Mouse (Mus musculus): ENCODE data around the gene Ehhadh. TPM values are rescaled to one million over a fixed set of nuclear protein-coding genes. Genes with fewer than 3 reads are reported as not detected.
A peak's percentile ranks its signal among the peaks of the same experiment; 100 is the strongest.
"Not testable (repeated sequence)": the region's sequence is repeated elsewhere in the genome, so short reads cannot be mapped to it uniquely, and the experiment has no call there.

The Ehhadh gene
- polyA plus RNA-seq, 1 experiment: 0.11 TPM

DNA sequence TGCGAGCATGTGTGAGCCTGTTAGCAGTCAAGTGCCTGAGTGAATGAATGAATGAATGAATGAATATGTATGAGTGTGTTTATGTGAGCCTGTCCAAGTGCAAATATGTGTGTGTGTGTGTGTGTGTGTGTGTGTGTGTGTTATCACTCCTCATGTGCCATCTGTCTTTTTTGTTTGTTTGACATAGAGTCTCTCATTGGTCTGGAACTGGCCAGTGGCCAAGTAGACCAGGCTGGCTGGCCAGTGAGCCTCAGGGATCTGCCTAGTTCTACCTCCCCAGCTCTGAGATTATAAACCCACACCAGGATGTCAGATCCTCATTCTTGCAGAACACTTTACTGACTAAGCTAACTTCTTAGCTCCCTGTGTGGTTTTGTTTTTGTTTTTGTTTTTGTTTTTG is 16.7 kb upstream of the Ehhadh start:
- H3ac ChIP-seq (ENCODE audit: control insufficient read depth, insufficient read length): no peak overlapping the region
- H3K4me3 ChIP-seq: no peak overlapping the region
- no peak overlapping the region for H3K4me2 ChIP-seq (ENCODE audit: low read depth)
- no peaks in the 10 kb centered on the region for H3K36me3 ChIP-seq (ENCODE audit: control insufficient read depth, insufficient read depth)
- no peaks in the 10 kb centered on the region for H3K79me2 ChIP-seq (ENCODE audit: control insufficient read depth, insufficient read depth)
- TF ChIP-seq USF1 (IDR thresholded peaks at IDR 0.05; ENCODE audit: low read depth): no peak
- no peak for TF ChIP-seq MYOG (IDR thresholded peaks at IDR 0.05; ENCODE audit: control insufficient read depth in 1 of 3, insufficient read depth in 1 of 3, insufficient read length in 2 of 3, low read depth in 2 of 3)
- no peak for TF ChIP-seq REST (IDR thresholded peaks at IDR 0.05; ENCODE audit: insufficient read depth, insufficient read length)
- no peak for TF ChIP-seq TCF3 (IDR thresholded peaks at IDR 0.05; ENCODE audit: insufficient read length, low read depth)
- TF ChIP-seq MYOD1 (IDR thresholded peaks at IDR 0.05; ENCODE audit: control insufficient read depth in 1 of 3, insufficient read length in 2 of 3, low read depth in 2 of 3): no peak
- TF ChIP-seq POLR2A (IDR thresholded peaks at IDR 0.05; ENCODE audit: insufficient read length, low read depth): no peak
- no peak for TF ChIP-seq MAX (IDR thresholded peaks at IDR 0.05; ENCODE audit: low read depth)
- no peak for TF ChIP-seq CEBPB (IDR thresholded peaks at IDR 0.05; ENCODE audit: insufficient read depth, poor library complexity, severe bottlenecking)
- no peak for TF ChIP-seq POLR2AphosphoS2 (IDR thresholded peaks at IDR 0.05; ENCODE audit: insufficient read length, low read depth)
- TF ChIP-seq TCF12 (IDR thresholded peaks at IDR 0.05; ENCODE audit: insufficient read depth, poor library complexity, severe bottlenecking): no peak
- TF ChIP-seq E2F4 (IDR thresholded peaks at IDR 0.05; ENCODE audit: insufficient read depth): no peak
- no peak for TF ChIP-seq SRF (IDR thresholded peaks at IDR 0.05; ENCODE audit: control insufficient read depth, insufficient read length, low read depth)
- H3K27me3 ChIP-seq (ENCODE audit: control insufficient read depth, insufficient read depth, insufficient read length): no peaks in the 10 kb centered on the region

DNA sequence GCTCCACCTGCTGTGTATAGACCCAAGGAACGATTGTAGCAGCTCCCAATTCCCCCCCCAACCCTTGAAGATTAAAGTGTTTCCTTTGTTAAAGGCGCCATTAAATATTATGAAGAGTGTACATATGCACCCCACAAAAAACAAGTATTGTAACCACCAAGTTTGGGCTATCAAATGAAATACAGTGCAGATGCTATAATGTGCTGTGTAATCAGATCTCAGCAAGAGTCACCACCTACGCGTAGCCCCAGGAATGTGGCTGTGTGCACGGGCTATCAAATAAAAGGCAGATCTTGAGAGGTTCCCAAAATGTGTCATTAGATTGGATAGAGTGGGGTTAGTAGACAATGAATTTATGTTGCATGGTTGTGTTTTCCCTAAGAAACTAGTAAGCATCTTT is 7.5 kb upstream of the Ehhadh start:
- Histone ChIP-seq H3K4me2 (ENCODE audit: low read depth) (peak overlapping the region; percentile 85), H3K36me3 (ENCODE audit: control insufficient read depth, insufficient read depth) (no peaks in the 10 kb centered on the region), H3K27me3 (ENCODE audit: control insufficient read depth, insufficient read depth, insufficient read length) (no peaks in the 10 kb centered on the region), H3ac (ENCODE audit: control insufficient read depth, insufficient read length) (peak overlapping the region; percentile 50), H3K4me3 (peak overlapping the region; percentile 95), H3K79me2 (ENCODE audit: control insufficient read depth, insufficient read depth) (no peaks in the 10 kb centered on the region)
- TF ChIP-seq POLR2A (IDR thresholded peaks at IDR 0.05; ENCODE audit: insufficient read length, low read depth) (no peak), MAX (IDR thresholded peaks at IDR 0.05; ENCODE audit: low read depth) (no peak), REST (IDR thresholded peaks at IDR 0.05; ENCODE audit: insufficient read depth, insufficient read length) (no peak), TCF12 (IDR thresholded peaks at IDR 0.05; ENCODE audit: insufficient read depth, poor library complexity, severe bottlenecking) (no peak), TCF3 (IDR thresholded peaks at IDR 0.05; ENCODE audit: insufficient read length, low read depth) (no peak), MYOD1 (IDR thresholded peaks at IDR 0.05; ENCODE audit: control insufficient read depth in 1 of 3, insufficient read length in 2 of 3, low read depth in 2 of 3) (no peak), MYOG (IDR thresholded peaks at IDR 0.05; ENCODE audit: control insufficient read depth in 1 of 3, insufficient read depth in 1 of 3, insufficient read length in 2 of 3, low read depth in 2 of 3) (no peak), CEBPB (IDR thresholded peaks at IDR 0.05; ENCODE audit: insufficient read depth, poor library complexity, severe bottlenecking) (no peak)

DNA sequence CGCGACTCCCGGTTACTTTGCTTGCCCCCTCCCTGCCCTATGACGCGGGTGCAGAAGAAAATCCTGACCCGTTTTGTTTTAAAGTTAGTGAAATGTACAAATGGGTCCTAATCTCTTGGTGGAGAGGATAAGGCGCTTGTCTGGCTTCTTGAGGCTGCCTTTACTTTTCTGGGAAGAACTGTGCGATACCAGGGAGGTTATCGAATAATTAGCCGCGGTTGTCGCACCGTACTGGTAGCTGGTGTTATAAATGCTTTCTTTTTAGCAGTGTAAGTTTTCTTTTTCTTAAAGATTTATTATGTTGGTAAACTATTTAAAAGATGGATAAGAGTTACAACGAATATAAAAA is 7.1 kb upstream of the Ehhadh start:
- Histone ChIP-seq H3K4me2 (ENCODE audit: low read depth) (peak overlapping the region; percentile 85), H3ac (ENCODE audit: control insufficient read depth, insufficient read length) (peak overlapping the region; percentile 50), H3K4me3 (peak overlapping the region; percentile 95), H3K79me2 (ENCODE audit: control insufficient read depth, insufficient read depth) (no peaks in the 10 kb centered on the region), H3K27me3 (ENCODE audit: control insufficient read depth, insufficient read depth, insufficient read length) (no peaks in the 10 kb centered on the region), H3K36me3 (ENCODE audit: control insufficient read depth, insufficient read depth) (no peaks in the 10 kb centered on the region)
- TF ChIP-seq TCF12 (IDR thresholded peaks at IDR 0.05; ENCODE audit: insufficient read depth, poor library complexity, severe bottlenecking) (no peak), E2F4 (IDR thresholded peaks at IDR 0.05; ENCODE audit: insufficient read depth) (no peak), REST (IDR thresholded peaks at IDR 0.05; ENCODE audit: insufficient read depth, insufficient read length) (no peak), POLR2A (IDR thresholded peaks at IDR 0.05; ENCODE audit: insufficient read length, low read depth) (no peak), MAX (IDR thresholded peaks at IDR 0.05; ENCODE audit: low read depth) (no peak), SRF (IDR thresholded peaks at IDR 0.05; ENCODE audit: control insufficient read depth, insufficient read length, low read depth) (no peak), CEBPB (IDR thresholded peaks at IDR 0.05; ENCODE audit: insufficient read depth, poor library complexity, severe bottlenecking) (no peak), MYOG (IDR thresholded peaks at IDR 0.05; ENCODE audit: control insufficient read depth in 1 of 3, insufficient read depth in 1 of 3, insufficient read length in 2 of 3, low read depth in 2 of 3) (no peak), POLR2AphosphoS2 (IDR thresholded peaks at IDR 0.05; ENCODE audit: insufficient read length, low read depth) (no peak), TCF3 (IDR thresholded peaks at IDR 0.05; ENCODE audit: insufficient read length, low read depth) (no peak), USF1 (IDR thresholded peaks at IDR 0.05; ENCODE audit: low read depth) (no peak), MYOD1 (IDR thresholded peaks at IDR 0.05; ENCODE audit: control insufficient read depth in 1 of 3, insufficient read length in 2 of 3, low read depth in 2 of 3) (no peak)

DNA sequence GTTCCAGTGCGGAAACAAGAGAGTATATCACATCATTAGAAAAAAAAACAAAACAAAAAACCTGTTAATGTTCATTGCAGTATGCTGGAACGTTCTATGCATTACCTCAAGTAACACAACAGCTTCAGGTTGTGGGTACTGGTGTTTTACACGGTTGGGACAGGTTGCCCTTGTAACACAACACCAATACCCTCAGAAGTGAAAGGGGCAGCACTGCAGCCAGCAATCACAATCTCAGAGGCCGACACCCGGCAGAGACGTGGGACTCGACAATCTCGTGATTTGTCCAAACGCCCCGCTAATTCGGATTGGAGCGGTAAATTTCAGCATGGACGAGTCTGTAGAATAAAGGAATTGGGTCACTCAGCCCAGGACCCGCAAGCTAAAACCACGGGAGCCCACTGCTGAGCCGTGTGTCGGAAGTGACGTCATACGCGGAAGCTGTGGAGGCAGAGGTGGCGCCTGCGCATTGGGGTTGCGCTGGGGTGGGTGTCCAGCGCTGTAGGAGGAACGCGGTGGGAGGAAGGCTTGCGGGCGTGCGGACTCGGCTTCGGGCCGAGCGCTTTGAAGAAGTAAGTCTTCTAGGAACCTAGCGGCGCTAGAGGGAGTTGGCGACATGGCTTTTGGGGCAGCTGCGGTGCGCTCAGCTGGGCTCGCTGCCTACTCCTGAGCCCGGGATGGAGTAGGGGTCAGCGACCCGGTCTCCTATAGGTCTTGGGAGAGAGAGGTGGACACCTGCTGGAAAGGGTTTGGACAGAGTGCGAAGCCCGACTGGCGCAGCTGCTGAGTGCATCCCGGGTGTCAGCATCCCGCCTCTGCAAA is 6.5 kb upstream of the Ehhadh start, which contains the start of gene Map3k13:
Map3k13 (plus strand) TSS at position 472 of the 822 bp plus-strand sequence.
- TF ChIP-seq USF1 (IDR thresholded peaks at IDR 0.05; ENCODE audit: low read depth): no peak
- peak in 1 of 3 experiments; percentile 28 for TF ChIP-seq MYOG (IDR thresholded peaks at IDR 0.05; ENCODE audit: control insufficient read depth in 1 of 3, insufficient read depth in 1 of 3, insufficient read length in 2 of 3, low read depth in 2 of 3)
- peak in 1 of 3 experiments; percentile 21 for TF ChIP-seq MYOD1 (IDR thresholded peaks at IDR 0.05; ENCODE audit: control insufficient read depth in 1 of 3, insufficient read length in 2 of 3, low read depth in 2 of 3)
- TF ChIP-seq POLR2A (IDR thresholded peaks at IDR 0.05; ENCODE audit: insufficient read length, low read depth): peak; percentile 94
- peak; percentile 87 for TF ChIP-seq POLR2AphosphoS2 (IDR thresholded peaks at IDR 0.05; ENCODE audit: insufficient read length, low read depth)
- no peak for TF ChIP-seq REST (IDR thresholded peaks at IDR 0.05; ENCODE audit: insufficient read depth, insufficient read length)
- H3K36me3 ChIP-seq (ENCODE audit: control insufficient read depth, insufficient read depth): no peaks in the 10 kb centered on the region
- H3ac ChIP-seq (ENCODE audit: control insufficient read depth, insufficient read length): peak within 1 kb of the TSS; percentile 50

DNA sequence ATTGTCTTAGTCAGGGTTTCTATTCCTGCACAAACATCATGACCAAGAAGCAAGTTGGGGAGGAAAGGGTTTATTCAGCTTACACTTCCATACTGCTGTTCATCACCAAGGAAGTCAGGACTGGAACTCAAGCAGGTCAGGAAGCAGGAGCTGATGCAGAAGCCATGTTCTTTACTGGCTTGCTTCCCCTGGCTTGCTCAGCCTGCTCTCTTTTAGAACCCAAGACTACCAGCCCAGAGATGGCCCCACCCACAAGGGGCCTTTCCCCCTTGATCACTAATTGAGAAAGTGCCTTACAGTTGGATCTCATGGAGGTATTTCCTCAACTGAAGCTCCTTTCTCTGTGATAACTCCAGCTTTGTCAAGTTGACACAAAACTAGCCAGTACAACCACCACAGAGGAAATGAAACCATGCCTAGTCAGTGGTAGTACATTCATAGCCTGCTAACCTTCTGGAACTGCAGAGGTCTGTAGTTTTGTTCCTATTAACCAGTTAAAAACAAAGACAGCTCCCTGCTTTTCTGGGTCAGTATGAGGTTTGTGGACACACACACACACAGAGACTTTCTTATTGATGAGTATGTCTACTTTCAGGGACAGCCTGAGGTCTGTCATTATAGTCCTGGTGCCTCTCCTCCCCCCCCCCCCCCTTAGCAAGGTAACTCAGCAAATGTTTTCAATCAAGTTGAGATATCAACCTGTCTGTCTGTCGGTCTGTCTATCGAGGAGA is 5.6 kb upstream of the Ehhadh start:
- not testable (repeated sequence) for H3K27me3 ChIP-seq (ENCODE audit: control insufficient read depth, insufficient read depth, insufficient read length); H3ac ChIP-seq (ENCODE audit: control insufficient read depth, insufficient read length); H3K36me3 ChIP-seq (ENCODE audit: control insufficient read depth, insufficient read depth); H3K79me2 ChIP-seq (ENCODE audit: control insufficient read depth, insufficient read depth)
- Histone ChIP-seq H3K4me2 (ENCODE audit: low read depth) (peak overlapping the region; percentile 85), H3K4me3 (peak overlapping the region; percentile 95)

More for the DNA sequence above, 6.5 kb upstream of the Ehhadh start, which contains the start of gene Map3k13:
- Histone ChIP-seq H3K27me3 (ENCODE audit: control insufficient read depth, insufficient read depth, insufficient read length) (no peaks in the 10 kb centered on the region), H3K79me2 (ENCODE audit: control insufficient read depth, insufficient read depth) (no peaks in the 10 kb centered on the region), H3K4me2 (ENCODE audit: low read depth) (peak within 1 kb of the TSS; percentile 85), H3K4me3 (peak within 1 kb of the TSS; percentile 95)
